Mouse (Mus musculus) liver, embryonic 14.5 days (tissue): ENCODE results near the gene Man2a1.

Experiments used
- CTCF ChIP-seq: IDR thresholded peaks from 2 replicates; pipeline ENCODE4 v1.5.1; 2016; ENCODE audit warnings: antibody characterized with exemption, low read depth, control low read depth
- EP300 ChIP-seq: IDR thresholded peaks from 2 replicates; pipeline ENCODE4 v1.6.1; 2016; ENCODE audit warnings: antibody characterized with exemption, low read depth

GRCm38 (mm10) chr17:64608228-64608627, 7.7 kb downstream of the Man2a1 start:
- TF ChIP-seq CTCF (no peak), EP300 (no peak)
